Mouse (Mus musculus) left cerebral cortex, postnatal 36 days (tissue): Measurements from ENCODE around the gene Plekha7. TPM values are rescaled to one million over a fixed set of nuclear protein-coding genes. Genes with fewer than 3 reads are reported as not detected.

Experiments
- DNase-seq, 2 experiments: peaks; one replicate each; pipeline ENCODE4 v3.0.0; 2021 to 2022; ENCODE audit warnings: low spot score in 2 of 2, mixed read lengths in 1 of 2
- intact Hi-C: fragments of 180-260 bp; cut with DNase I; formaldehyde crosslinking; loops from one replicate; pipeline ENCODE4 v1.15.1; 2025
- total RNA-seq, 2 experiments: library from RNA; stranded (reverse); gene quantifications; 2 replicates each; pipeline ENCODE4 v1.2.3; 2021

Plekha7 gene
- total RNA-seq, 2 experiments from 2014 or later: 22.0 to 24.8 TPM

- intact Hi-C loops: no loop called here
- no peak for DNase-seq
Observed at GRCm38 (mm10) chr7:116294961-116295360, 13.2 kb downstream of the Plekha7 start.

- no peak for DNase-seq
- intact Hi-C loops: no loop called here
Observed at GRCm38 (mm10) chr7:116292377-116292776, 15.8 kb downstream of the Plekha7 start.

GRCm38 (mm10) chr7:116290559-116290958 lies 17.6 kb downstream of the Plekha7 start:
- intact Hi-C loops: no loop called here
- DNase-seq: no peak

- intact Hi-C loops: no loop called here
- no peak for DNase-seq
Observed at GRCm38 (mm10) chr7:116288996-116289395, 19.2 kb downstream of the Plekha7 start.

GRCm38 (mm10) chr7:116287959-116288358 lies 20.2 kb downstream of the Plekha7 start:
- intact Hi-C loops: no loop called here
- DNase-seq: no peak

- DNase-seq: no peak
- intact Hi-C loops: no loop called here
Observed at GRCm38 (mm10) chr7:116286611-116287355, 21.4 kb downstream of the Plekha7 start.

- DNase-seq: no peak
- intact Hi-C loops: no loop called here
Observed at GRCm38 (mm10) chr7:116286173-116286572, 22.0 kb downstream of the Plekha7 start.

- DNase-seq: no peak
- intact Hi-C loops: no loop called here
Observed at GRCm38 (mm10) chr7:116285216-116285615, 23.0 kb downstream of the Plekha7 start.

GRCm38 (mm10) chr7:116282755-116283154 lies 25.4 kb downstream of the Plekha7 start:
- peak in 1 of 2 experiments; percentile 6 for DNase-seq
- intact Hi-C loops: no loop called here

GRCm38 (mm10) chr7:116280126-116280525 lies 28.1 kb downstream of the Plekha7 start:
- intact Hi-C loops: no loop called here
- DNase-seq: no peak

- DNase-seq: no peak
- intact Hi-C loops: no loop called here
Observed at GRCm38 (mm10) chr7:116278280-116278679, 29.9 kb downstream of the Plekha7 start.

- DNase-seq: no peak
- intact Hi-C loops: no loop called here
Observed at GRCm38 (mm10) chr7:116276315-116276714, 31.9 kb downstream of the Plekha7 start.

- no peak for DNase-seq
- intact Hi-C loops: no loop called here
Observed at GRCm38 (mm10) chr7:116273111-116273510, 35.1 kb downstream of the Plekha7 start.

- intact Hi-C loops: no loop called here
- no peak for DNase-seq
Observed at GRCm38 (mm10) chr7:116269501-116269995, 38.6 kb downstream of the Plekha7 start.

GRCm38 (mm10) chr7:116268113-116268926 lies 39.9 kb downstream of the Plekha7 start:
- DNase-seq: no peak
- intact Hi-C loops: no loop called here

- no peak for DNase-seq
- intact Hi-C loops: loop anchor here (5.0 kb wide), 1 partner anchor 44 kb away; the partner anchor contains the start of gene Plekha7
Observed at GRCm38 (mm10) chr7:116263281-116263680, 44.9 kb downstream of the Plekha7 start.

- intact Hi-C loops: loop anchor here (5.0 kb wide), 1 partner anchor 45 kb away; the partner anchor contains the start of gene Plekha7
- no peak for DNase-seq
Observed at GRCm38 (mm10) chr7:116262508-116262907, 45.7 kb downstream of the Plekha7 start.

GRCm38 (mm10) chr7:116262101-116262500 lies 46.1 kb downstream of the Plekha7 start:
- intact Hi-C loops: loop anchor here (5.0 kb wide), 1 partner anchor 45 kb away; the partner anchor contains the start of gene Plekha7
- DNase-seq: no peak

- intact Hi-C loops: loop anchor here (5.0 kb wide), 1 partner anchor 46 kb away; the partner anchor contains the start of gene Plekha7
- DNase-seq: no peak
Observed at GRCm38 (mm10) chr7:116260826-116261615, 47.2 kb downstream of the Plekha7 start.
